Mouse (Mus musculus) embryonic fibroblast, embryonic 13.5 days (primary cell): ENCODE data around the gene Capn12.

Source experiments
- CTCF ChIP-seq: IDR thresholded peaks from 2 replicates; pipeline ENCODE4 v1.5.1; 2011; ENCODE audit warnings: mild to moderate bottlenecking, control low read depth, low read length, moderate library complexity, borderline replicate concordance; ENCODE audit not compliant: insufficient read depth
- POLR2A ChIP-seq: IDR thresholded peaks from 2 replicates; pipeline ENCODE4 v1.6.1; 2011; ENCODE audit warnings: low read depth, mild to moderate bottlenecking, control low read depth, low read length, moderate library complexity

GRCm38 (mm10) chr7:28836936-28837335 lies 44.3 kb upstream of the Capn12 start:
- TF ChIP-seq POLR2A, result no peak
- TF ChIP-seq CTCF, result no peak
